Mouse (Mus musculus) liver, adult 2 months (tissue): ENCODE measurements at regions not wholly inside any gene's neighbourhood (a gene's known extent, or its start where the extent isn't known, plus 50 kb on each side); places are given as distances from the start of the nearest gene placed in this dataset.

Source experiments
- DNase-seq: peaks from one replicate; pipeline ENCODE4 v3.0.0-alpha.2; 2011; ENCODE audit warnings: low read depth, low spot score; ENCODE audit errors: extremely low read depth
- H3K27ac ChIP-seq: fragments of 200-500 bp; replicated peaks from 2 replicates; pipeline ENCODE4 v1.5.1; 2012; ENCODE audit warnings: low read depth, mild to moderate bottlenecking, control low read depth, inconsistent platforms, low read length; ENCODE audit not compliant: insufficient read depth
- H3K27me3 ChIP-seq: fragments of 200-500 bp; 2 replicates; pipeline ENCODE4 v1.6.1; 2012; ENCODE audit warnings: mild to moderate bottlenecking, moderate library complexity, low read length, inconsistent platforms; ENCODE audit not compliant: control insufficient read depth, insufficient read depth
- H3K36me3 ChIP-seq: fragments of 200-500 bp; 2 replicates; pipeline ENCODE4 v1.6.1; 2012; ENCODE audit warnings: low read length, inconsistent platforms; ENCODE audit not compliant: control insufficient read depth, insufficient read depth
- H3K4me1 ChIP-seq: fragments of 200-500 bp; 2 replicates; pipeline ENCODE4 v1.6.1; 2011; ENCODE audit warnings: low read length; ENCODE audit not compliant: control insufficient read depth, insufficient read depth
- H3K4me3 ChIP-seq: fragments of 200-500 bp; 2 replicates; pipeline ENCODE4 v1.5.1; 2011; ENCODE audit warnings: low read depth, mild to moderate bottlenecking, control low read depth, low read length, moderate library complexity; ENCODE audit not compliant: insufficient read depth
- H3K79me2 ChIP-seq: fragments of 200-500 bp; 2 replicates; pipeline ENCODE4 v1.6.1; 2012; ENCODE audit warnings: inconsistent platforms, mild to moderate bottlenecking, low read length, moderate library complexity; ENCODE audit not compliant: control insufficient read depth, insufficient read depth
- H3K9ac ChIP-seq: fragments of 200-500 bp; 2 replicates; pipeline ENCODE4 v1.6.1; 2012; ENCODE audit warnings: low read depth, mild to moderate bottlenecking, control low read depth, inconsistent platforms, low read length
- CTCF ChIP-seq: fragments of 200-500 bp; IDR thresholded peaks from 2 replicates; pipeline ENCODE4 v1.5.1; 2011; ENCODE audit warnings: low read depth, low read length, control low read depth
- POLR2A ChIP-seq: fragments of 200-500 bp; IDR thresholded peaks from 2 replicates; pipeline ENCODE4 v1.6.1; 2011; ENCODE audit warnings: low read length, control low read depth; ENCODE audit not compliant: insufficient read depth; ENCODE audit errors: extremely low read depth
- WGBS: fragments of 180-500 bp; shearing (Covaris S2); methylation state at CpG from one replicate; pipeline ENCODE4 v1.1.7; 2018; 5-methylcytosine and 5-hydroxymethylcytosine counted together

DNA sequence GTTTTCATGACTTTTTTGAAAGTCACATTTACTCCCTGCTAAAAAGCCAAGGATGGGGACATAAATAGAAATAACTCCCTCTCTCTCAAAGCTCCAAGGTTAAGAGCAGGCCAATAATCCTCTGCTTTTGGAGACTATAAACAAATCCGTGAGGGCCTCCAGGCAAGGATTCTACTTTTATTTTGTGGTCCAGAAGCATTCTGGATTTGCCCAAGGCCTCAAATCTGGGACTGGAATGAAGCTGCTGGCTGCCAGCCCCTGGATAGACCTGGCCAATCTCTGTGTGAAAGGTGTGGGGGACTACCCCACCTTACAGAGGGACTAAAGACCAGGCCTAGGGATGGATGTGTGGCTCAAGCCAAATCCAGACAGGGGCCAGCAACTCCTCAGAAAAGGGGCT, 54.1 kb upstream of the Comtd1 start:
- no peak overlapping the region for H3K4me3 ChIP-seq
- H3K9ac ChIP-seq = no peak overlapping the region
- no peaks in the 10 kb centered on the region for H3K4me1 ChIP-seq
- H3K36me3 ChIP-seq = no peaks in the 10 kb centered on the region
- no peak for TF ChIP-seq POLR2A
- TF ChIP-seq CTCF = no peak
- WGBS = 80% methylated on average over 1 of the region's 1 CpGs
- no peaks in the 10 kb centered on the region for H3K27me3 ChIP-seq
- no peak overlapping the region for H3K27ac ChIP-seq
- H3K79me2 ChIP-seq = no peaks in the 10 kb centered on the region
- DNase-seq = no peak

DNA sequence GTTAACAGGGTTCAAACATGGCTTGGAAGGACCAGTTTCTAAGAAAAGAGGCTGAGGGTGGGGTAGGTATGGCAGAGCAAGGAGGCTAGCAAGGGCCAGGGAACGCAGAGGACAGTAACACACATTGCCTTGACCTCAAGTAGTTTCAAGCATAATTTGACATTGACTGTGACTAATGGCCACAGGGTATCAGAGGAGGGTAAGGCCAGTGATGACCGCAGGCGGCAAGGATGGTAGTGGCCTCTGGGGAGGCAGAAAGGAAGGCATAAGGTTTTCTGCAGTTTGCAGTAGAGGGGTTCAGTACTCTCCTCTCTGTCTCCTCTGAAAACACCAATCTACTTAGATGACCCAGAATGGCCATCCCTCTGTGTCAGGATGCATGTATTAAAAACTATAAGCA, 53.7 kb upstream of the Comtd1 start:
- Histone ChIP-seq H3K4me3 (no peak overlapping the region), H3K36me3 (no peaks in the 10 kb centered on the region), H3K79me2 (no peaks in the 10 kb centered on the region), H3K4me1 (no peaks in the 10 kb centered on the region), H3K27ac (no peak overlapping the region), H3K27me3 (no peaks in the 10 kb centered on the region), H3K9ac (no peak overlapping the region)
- TF ChIP-seq CTCF (no peak), POLR2A (no peak)
- 91% methylated on average over 3 of the region's 3 CpGs for WGBS
- DNase-seq = no peak

DNA sequence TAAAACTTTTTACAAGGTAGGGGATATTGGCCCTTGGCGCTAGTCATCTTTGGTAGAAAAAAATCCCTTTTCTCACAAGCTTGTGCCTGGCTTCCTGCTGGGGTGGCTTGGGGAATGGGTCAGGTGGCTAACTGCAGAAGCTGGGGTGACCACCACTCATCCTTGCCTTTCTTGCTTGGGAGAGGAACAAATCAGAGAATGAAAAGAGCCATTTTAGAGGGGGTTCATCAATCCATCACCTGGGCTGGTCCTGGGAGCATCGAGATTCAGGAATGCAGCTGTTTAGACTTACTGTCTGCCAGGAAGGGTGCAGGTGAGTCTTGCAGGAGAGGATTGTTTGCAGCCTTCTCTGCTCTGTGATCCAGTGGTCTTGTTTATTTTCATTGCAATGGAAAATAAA, 52.2 kb upstream of the Comtd1 start:
- Histone ChIP-seq H3K4me1 (no peaks in the 10 kb centered on the region), H3K79me2 (no peaks in the 10 kb centered on the region), H3K36me3 (no peaks in the 10 kb centered on the region), H3K4me3 (no peak overlapping the region), H3K27ac (no peak overlapping the region), H3K27me3 (no peaks in the 10 kb centered on the region), H3K9ac (no peak overlapping the region)
- no peak for DNase-seq
- TF ChIP-seq POLR2A = no peak
- WGBS = 83% methylated on average over 2 of the region's 2 CpGs

DNA sequence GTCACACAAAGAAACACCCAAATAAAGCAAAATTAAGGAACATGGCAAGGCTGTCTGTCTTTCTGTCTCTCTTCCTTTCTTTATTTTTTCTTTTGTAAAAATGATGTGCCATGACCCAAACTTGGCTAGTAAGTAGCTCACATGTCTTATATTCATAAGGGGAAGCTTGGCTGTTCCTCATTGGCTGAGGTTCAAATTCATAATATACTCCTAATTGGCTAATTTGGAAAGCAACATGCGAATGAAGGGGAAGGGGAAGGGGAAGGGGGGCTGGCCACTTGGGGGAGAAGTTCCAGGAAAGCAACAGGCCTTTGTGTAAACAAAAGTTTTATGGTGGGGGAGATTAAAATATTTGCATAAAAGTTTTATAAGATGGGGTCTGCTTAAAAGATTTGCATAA, 51.7 kb upstream of the Comtd1 start:
- Histone ChIP-seq H3K79me2 (no peaks in the 10 kb centered on the region), H3K4me1 (no peaks in the 10 kb centered on the region), H3K27ac (no peak overlapping the region), H3K4me3 (no peak overlapping the region), H3K36me3 (no peaks in the 10 kb centered on the region), H3K27me3 (no peaks in the 10 kb centered on the region), H3K9ac (no peak overlapping the region)
- DNase-seq = no peak
- no peak for TF ChIP-seq CTCF
- 44% methylated on average over 1 of the region's 1 CpGs for WGBS
